Mouse (Mus musculus) G1E (cell line): ENCODE results near the gene Dydc1. TPM values are rescaled to one million over a fixed set of nuclear protein-coding genes. Genes with fewer than 3 reads are reported as not detected.

Experiments
- ATAC-seq: 2 replicates; pipeline ENCODE4 v1.8.0; 2016; ENCODE audit warnings: mild to moderate bottlenecking; ENCODE audit not compliant: insufficient number of reproducible peaks, poor library complexity, low FRiP score, severe bottlenecking; ENCODE audit errors: extremely low read depth
- DNase-seq: peaks from one replicate; pipeline ENCODE4 v3.0.0; 2012; ENCODE audit warnings: low spot score
- H3K27me3 ChIP-seq: 2 replicates; pipeline ENCODE4 v1.6.1; 2012; ENCODE audit warnings: mild to moderate bottlenecking, low read length, inconsistent platforms; ENCODE audit not compliant: insufficient read depth
- H3K36me3 ChIP-seq: replicated peaks from 2 replicates; pipeline ENCODE3; 2012; ENCODE audit warnings: mild to moderate bottlenecking, inconsistent platforms
- H3K4me1 ChIP-seq: 2 replicates; pipeline ENCODE4 v1.6.1; 2012; ENCODE audit warnings: low read depth, low read length, inconsistent platforms, mixed read lengths; ENCODE audit not compliant: insufficient read depth
- H3K4me3 ChIP-seq: 2 replicates; pipeline ENCODE4 v1.5.1; 2012; ENCODE audit warnings: low read depth, mild to moderate bottlenecking, inconsistent platforms, low read length, moderate library complexity, mixed read lengths
- H3K9me3 ChIP-seq: replicated peaks from 2 replicates; pipeline ENCODE4 v1.6.1; 2012; ENCODE audit warnings: inconsistent platforms
- CTCF ChIP-seq: IDR thresholded peaks from 2 replicates; pipeline ENCODE4 v1.5.1; 2012; ENCODE audit warnings: low read depth, low read length, inconsistent platforms, mixed read lengths
- GATA1 ChIP-seq: IDR thresholded peaks from 2 replicates; pipeline ENCODE4 v1.6.1; 2012; ENCODE audit warnings: borderline replicate concordance, low read length, inconsistent platforms, mixed read lengths
- GATA2 ChIP-seq: IDR thresholded peaks from 2 replicates; pipeline ENCODE4 v1.6.1; 2012; ENCODE audit warnings: low read depth, low read length, inconsistent platforms, borderline replicate concordance
- POLR2AphosphoS5 ChIP-seq: IDR thresholded peaks from 2 replicates; pipeline ENCODE4 v1.6.1; 2012; ENCODE audit warnings: low read depth, low read length, inconsistent platforms; ENCODE audit not compliant: insufficient replicate concordance
- TAL1 ChIP-seq: conservative IDR thresholded peaks from 2 replicates; pipeline ENCODE4 v1.6.1; 2012; ENCODE audit warnings: low read depth, low read length, inconsistent platforms, mixed read lengths
- polyA plus RNA-seq: library from polyadenylated mRNA; stranded (reverse); fragments of >175 nt; gene quantifications from 2 replicates; pipeline ENCODE4 v1.2.3, GENCODE M21; 2012
- total RNA-seq, 2 experiments: library from RNA; stranded (forward) in 1 of 2; stranded (reverse) in 1 of 2; fragments of 200-1000 nt in 1 of 2; fragments of >200 nt in 1 of 2; fragmentation: Nextera tagmentation in 1 of 2; gene quantifications; 2 replicates each; pipeline ENCODE4 v1.2.3; 2014 to 2017

Dydc1 gene
- total and polyA plus RNA-seq, 3 experiments = not detected

DNA sequence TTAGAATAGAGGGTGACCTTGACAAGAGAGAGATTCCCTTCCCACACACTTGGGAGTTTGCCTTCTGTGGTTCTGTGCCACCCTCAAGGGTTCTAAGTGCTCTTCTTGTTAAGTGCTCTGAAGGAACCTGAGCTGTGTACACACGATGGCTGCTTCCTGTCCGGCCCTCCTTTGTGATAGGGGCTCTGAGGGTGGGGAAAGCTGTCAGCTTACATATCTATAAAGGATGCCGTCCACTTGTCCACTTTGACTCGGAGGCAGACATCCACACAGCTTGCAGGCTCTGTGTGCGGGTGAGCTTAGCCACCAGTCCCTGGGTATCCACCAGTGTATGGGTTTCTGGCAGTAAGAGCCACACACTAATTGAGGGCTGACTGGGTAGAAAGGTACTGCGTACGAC is 58.8 kb downstream of the Dydc1 start, which contains the start of gene Sftpa1:
Gene Sftpa1, plus strand, starts transcription at position 243 of the 400 bp plus-strand sequence.
- Histone ChIP-seq H3K9me3 (no peaks in the 10 kb centered on the region), H3K4me1 (no peaks in the 10 kb centered on the region), H3K36me3 (no peaks in the 10 kb centered on the region), H3K27me3 (no peaks in the 10 kb centered on the region; the same call in 1 of the 2 replicates), H3K4me3 (no peak within 1 kb of the TSS)
- ATAC-seq (no peak), DNase-seq (no peak)
- TF ChIP-seq CTCF = no peak
- no peak for TF ChIP-seq TAL1
- no peak for TF ChIP-seq GATA2
- no peak for TF ChIP-seq GATA1
- TF ChIP-seq POLR2AphosphoS5 = no peak

DNA sequence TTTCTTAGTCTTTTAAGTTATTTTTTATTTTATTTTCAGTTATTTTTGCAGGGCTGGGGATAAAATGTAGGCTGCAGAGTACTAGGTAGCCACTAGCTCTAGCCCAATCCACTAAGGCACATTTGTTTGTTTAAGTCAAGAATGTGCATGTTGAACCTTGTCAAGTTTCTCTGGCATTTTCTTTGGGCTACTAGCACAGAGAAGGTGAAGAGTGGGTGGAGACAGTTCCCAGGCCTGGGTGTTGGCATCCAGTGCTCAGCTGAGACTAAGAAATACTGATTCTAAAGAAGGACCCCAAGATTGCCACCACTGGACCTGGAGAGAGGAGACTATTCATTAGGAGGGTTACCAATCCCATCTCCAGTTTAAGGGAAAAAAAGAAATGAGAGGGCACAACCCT is 64.3 kb downstream of the Dydc1 start:
- no peaks in the 10 kb centered on the region for H3K36me3 ChIP-seq
- no peaks in the 10 kb centered on the region for H3K4me1 ChIP-seq
- no peaks in the 10 kb centered on the region for H3K9me3 ChIP-seq
- TF ChIP-seq GATA2 = no peak
- TF ChIP-seq POLR2AphosphoS5 = no peak
- no peak for TF ChIP-seq TAL1
- no peak for TF ChIP-seq GATA1
- no peak for TF ChIP-seq CTCF
- ATAC-seq (no peak), DNase-seq (no peak)
- no peak overlapping the region for H3K4me3 ChIP-seq
- no peaks in the 10 kb centered on the region for H3K27me3 ChIP-seq

DNA sequence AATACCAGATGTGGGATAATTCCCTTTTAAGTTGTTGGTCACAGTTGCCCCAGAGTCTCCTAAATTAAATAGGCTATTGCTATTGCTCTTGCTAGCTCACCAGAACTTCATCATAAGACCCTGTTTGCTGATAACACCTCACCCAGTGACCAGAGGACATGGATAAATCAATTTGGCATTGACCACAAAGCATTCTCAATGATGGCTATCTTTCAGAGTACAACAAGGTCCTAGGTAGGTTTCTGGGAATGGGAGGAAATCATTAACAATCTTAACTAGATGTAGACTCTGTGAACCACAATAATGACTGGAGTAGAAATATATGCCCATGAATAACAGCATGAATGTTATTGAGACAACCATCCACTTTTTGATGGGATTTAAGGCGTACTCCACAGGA is 68.0 kb downstream of the Dydc1 start:
- TF ChIP-seq GATA1 = no peak
- Histone ChIP-seq H3K27me3 (no peaks in the 10 kb centered on the region), H3K36me3 (no peaks in the 10 kb centered on the region), H3K4me1 (no peaks in the 10 kb centered on the region), H3K4me3 (no peak overlapping the region), H3K9me3 (no peaks in the 10 kb centered on the region)
- no peak for DNase-seq
- ATAC-seq = no peak

Other genes starting within 250 kb of the Dydc1 start
- gene Sh2d4b, start 179.6 kb upstream of the Dydc1 start, total RNA-seq (2014; fragmentation: Nextera tagmentation) = not detected in 2 replicates
- 0.12 and 0.27 TPM in 2 replicates for gene Sh2d4b, start 179.6 kb upstream of the Dydc1 start, total RNA-seq (2017)
- 0.06 and 0.07 TPM in 2 replicates for gene Sh2d4b, start 179.6 kb upstream of the Dydc1 start, polyA plus RNA-seq
- gene Tspan14, start 106.1 kb upstream of the Dydc1 start, total RNA-seq (2014; fragmentation: Nextera tagmentation) = 32.3 and 36.3 TPM in 2 replicates
- 23.4 and 27.2 TPM in 2 replicates for gene Tspan14, start 106.1 kb upstream of the Dydc1 start, total RNA-seq (2017)
- gene Tspan14, start 106.1 kb upstream of the Dydc1 start, polyA plus RNA-seq = 7.5 and 10.3 TPM in 2 replicates
- gene Fam213a, start 59.1 kb upstream of the Dydc1 start, total RNA-seq (2014; fragmentation: Nextera tagmentation) = 101 and 113 TPM in 2 replicates
- 57.9 and 59.7 TPM in 2 replicates for gene Fam213a, start 59.1 kb upstream of the Dydc1 start, total RNA-seq (2017)
- 9.4 and 12.5 TPM in 2 replicates for gene Fam213a, start 59.1 kb upstream of the Dydc1 start, polyA plus RNA-seq
- gene Dydc2, start 3.7 kb upstream of the Dydc1 start, total RNA-seq (2014; fragmentation: Nextera tagmentation) = not detected in 2 replicates
- not detected in 2 replicates for gene Dydc2, start 3.7 kb upstream of the Dydc1 start, total RNA-seq (2017)
- gene Dydc2, start 3.7 kb upstream of the Dydc1 start, polyA plus RNA-seq = not detected in 2 replicates
- not detected in 2 replicates for gene Mat1a, start 32.1 kb downstream of the Dydc1 start, total RNA-seq (2014; fragmentation: Nextera tagmentation)
- 0.06 and 0.11 TPM in 2 replicates for gene Mat1a, start 32.1 kb downstream of the Dydc1 start, total RNA-seq (2017)
- not detected in 2 replicates for gene Mat1a, start 32.1 kb downstream of the Dydc1 start, polyA plus RNA-seq
- gene Sftpa1, start 58.9 kb downstream of the Dydc1 start, total RNA-seq (2014; fragmentation: Nextera tagmentation) = not detected in 2 replicates
- 0.22 TPM in 1 of 2 replicates, not detected in the other for gene Sftpa1, start 58.9 kb downstream of the Dydc1 start, total RNA-seq (2017)
- gene Sftpa1, start 58.9 kb downstream of the Dydc1 start, polyA plus RNA-seq = not detected in 2 replicates
- not detected in 2 replicates for gene Mbl1, start 78.5 kb downstream of the Dydc1 start, total RNA-seq (2014; fragmentation: Nextera tagmentation)
- gene Mbl1, start 78.5 kb downstream of the Dydc1 start, total RNA-seq (2017) = 0.60 TPM in 1 of 2 replicates, not detected in the other
- gene Mbl1, start 78.5 kb downstream of the Dydc1 start, polyA plus RNA-seq = not detected in 2 replicates
- gene Sftpd, start 112.2 kb downstream of the Dydc1 start, total RNA-seq (2014; fragmentation: Nextera tagmentation) = not detected in 2 replicates
- gene Sftpd, start 112.2 kb downstream of the Dydc1 start, total RNA-seq (2017) = 0.06 and 0.22 TPM in 2 replicates
- gene Sftpd, start 112.2 kb downstream of the Dydc1 start, polyA plus RNA-seq = not detected in 2 replicates
- not detected in 2 replicates for gene Gm2832, start 205.9 kb downstream of the Dydc1 start, total RNA-seq (2014; fragmentation: Nextera tagmentation)
- 0.06 TPM in 1 of 2 replicates, not detected in the other for gene Gm2832, start 205.9 kb downstream of the Dydc1 start, total RNA-seq (2017)
- gene Gm2832, start 205.9 kb downstream of the Dydc1 start, polyA plus RNA-seq = not detected in 2 replicates